Mouse (Mus musculus): ENCODE results near the gene Mogat1. TPM values are rescaled to one million over a fixed set of nuclear protein-coding genes. Genes with fewer than 3 reads are reported as not detected.
"Not testable (repeated sequence)": the region's sequence is repeated elsewhere in the genome, so short reads cannot be mapped to it uniquely, and the experiment has no call there.

Gene Mogat1
- total RNA-seq, 2 experiments from 2014 or later: not detected

DNA sequence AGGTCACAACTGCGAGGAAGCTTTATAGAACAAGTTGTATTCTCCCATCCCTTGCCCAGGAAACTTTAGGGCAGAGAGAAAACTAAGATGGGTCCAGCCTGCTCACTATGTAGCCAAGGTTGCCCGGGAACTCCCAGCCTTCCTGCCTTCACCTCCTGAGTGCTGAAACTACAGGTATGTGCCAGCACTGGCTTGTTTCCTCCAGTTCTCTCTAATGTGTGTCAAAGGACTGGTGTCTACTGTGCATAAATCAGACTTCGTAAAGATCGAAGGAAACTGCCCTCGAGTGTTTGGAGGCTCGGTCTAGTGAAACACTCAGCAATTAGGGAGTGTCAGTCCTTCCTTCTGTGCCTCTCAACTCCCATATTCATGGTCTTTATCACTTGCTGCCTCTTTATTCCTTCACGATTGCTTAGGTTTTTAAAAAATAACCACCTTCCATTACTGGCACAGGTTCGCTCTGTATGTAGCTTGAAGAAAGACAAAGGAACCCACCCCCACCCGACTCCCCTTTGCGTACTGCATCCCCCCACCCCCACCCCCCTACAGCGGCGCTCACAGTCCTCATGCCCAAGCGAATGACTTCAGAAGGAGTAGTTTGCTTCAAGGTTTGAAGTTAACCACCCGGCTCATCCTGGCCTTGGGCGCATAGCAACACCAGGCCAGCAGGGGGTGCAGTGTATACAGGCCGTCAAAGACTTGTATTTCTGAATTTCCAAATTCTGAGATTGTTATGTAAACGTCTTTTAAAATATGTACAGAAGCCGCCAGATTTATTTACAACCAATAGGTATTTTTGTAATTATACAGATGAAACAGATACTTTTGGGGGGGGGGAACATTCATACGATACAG, 25.7 kb downstream of the Mogat1 start:
- DNase-seq (ENCODE audit: low spot score in 2 of 2): peak; percentile 79 to 85

DNA sequence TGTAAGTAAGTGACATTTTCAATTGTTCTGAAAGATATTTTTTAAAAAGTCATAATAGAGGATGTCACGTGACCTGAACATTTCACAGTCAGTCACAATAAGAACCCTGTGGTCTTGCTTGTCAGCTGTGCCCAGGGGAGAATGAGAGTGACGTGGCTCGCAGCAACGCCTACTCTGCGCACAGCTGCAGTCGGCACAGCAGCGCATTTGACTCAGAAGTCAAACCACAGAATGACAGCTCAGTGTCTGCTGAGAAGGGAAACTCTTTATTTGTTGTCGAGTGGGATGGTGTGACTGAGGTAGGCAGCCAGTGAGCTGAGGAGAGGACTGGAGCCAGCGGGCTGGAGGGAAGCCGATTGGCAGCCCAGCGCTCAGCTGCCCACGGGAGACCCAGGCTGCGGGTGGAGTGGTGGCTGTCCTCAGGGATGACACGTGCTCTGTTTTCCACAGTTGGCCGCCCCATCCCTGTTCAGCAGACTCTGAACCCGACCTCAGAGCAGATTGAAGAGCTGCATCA, 26.8 kb downstream of the Mogat1 start:
- peak; percentile 72 to 77 for DNase-seq (ENCODE audit: low spot score in 2 of 2)

DNA sequence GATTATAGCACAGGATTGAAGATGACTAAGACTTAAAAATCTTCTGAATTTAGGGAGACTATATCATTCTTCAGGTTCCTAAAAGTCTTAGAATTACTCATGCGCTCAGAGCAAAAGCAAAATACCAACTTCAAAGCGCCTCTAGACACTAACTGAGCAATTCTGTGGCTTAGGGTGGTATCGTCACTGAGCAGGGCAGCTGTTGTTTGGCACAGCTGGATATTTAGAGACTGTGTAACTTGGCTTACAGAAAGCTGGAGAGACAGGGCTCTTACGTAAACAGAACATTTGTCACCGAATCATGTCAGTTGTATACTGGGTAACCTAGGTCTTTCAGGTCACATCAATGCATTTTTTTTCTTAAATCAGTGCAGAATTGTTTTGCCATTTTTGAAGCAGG, 27.6 kb downstream of the Mogat1 start:
- DNase-seq (ENCODE audit: low spot score in 2 of 2): no peak

DNA sequence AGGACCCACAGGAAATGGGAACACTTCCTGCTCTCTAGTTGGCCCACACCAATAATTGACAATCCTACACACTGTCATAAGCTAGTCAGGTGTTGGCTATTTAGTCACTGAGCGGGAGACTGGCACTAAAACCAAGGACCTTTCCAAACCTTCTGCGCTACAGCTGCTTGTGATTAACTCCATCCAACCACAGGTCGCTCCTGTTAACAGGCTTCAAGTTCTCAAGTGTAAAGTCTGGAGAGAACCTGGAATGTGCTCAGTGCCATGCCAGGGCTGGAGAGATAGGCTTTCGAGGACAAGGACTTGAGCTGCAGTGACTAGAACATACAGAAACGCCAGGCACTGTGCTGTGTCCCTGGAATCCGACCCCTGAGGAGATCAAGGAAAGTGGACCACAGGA, 28.4 kb downstream of the Mogat1 start:
- no peak for DNase-seq (ENCODE audit: low spot score in 2 of 2)

DNA sequence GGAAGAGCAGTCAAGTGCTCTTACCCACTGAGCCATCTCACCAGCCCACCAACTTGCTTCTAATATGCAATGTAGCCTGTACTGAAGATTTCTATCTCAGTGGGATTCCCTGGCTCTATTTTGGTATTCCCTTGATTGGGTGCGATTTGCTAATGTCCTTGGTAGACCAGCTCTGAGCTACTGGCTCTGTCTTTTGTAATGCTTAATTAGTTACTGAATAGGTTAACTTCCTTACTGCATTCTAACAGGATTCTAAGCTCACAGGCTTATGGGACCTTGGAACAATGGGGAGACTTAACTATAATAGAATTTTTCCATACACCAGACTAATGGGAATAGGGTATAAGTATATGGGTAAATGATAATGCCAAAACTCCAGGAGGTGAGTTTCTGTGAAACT, 32.8 kb downstream of the Mogat1 start:
- DNase-seq (ENCODE audit: low spot score in 2 of 2): not testable (repeated sequence)

DNA sequence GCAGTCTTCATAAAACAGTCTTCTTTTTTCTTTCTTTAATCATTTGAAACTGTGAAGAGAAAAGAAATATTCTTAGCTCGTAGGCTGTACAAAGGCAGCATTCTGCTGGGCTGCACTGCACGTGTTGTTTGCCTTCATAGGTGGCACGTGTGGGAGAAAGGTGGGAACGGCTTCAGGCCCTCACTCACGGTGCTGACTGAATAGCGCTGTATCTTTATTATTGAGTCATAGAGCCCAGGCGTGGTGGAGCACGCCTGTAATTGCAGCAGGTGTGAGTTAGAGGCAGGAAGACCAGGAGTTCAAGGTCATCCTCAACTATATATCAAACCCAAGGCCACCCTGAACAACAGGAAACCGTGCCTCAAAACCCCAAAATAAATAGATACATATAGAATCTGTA, 35.5 kb downstream of the Mogat1 start:
- DNase-seq (ENCODE audit: low spot score in 2 of 2): no peak

DNA sequence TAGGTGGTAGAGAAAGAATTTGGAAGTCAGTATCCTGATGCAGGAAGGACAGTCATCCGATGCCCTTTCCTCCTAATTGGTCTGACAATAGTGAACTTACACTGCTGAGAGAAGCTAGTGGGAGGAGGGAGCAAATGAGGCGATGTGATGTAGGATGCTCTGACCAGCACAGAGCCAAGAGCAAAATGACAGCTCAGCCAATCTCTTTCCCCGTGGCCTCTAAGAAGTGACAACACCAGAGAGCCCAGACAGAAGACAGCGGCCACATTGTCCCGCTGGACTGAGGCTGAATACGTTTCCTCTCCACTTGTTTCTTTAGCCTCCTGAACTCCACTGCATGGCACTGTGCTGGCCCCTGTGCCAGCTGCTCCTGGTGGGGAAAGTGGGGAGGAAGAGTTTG, 38.2 kb downstream of the Mogat1 start:
- DNase-seq (ENCODE audit: low spot score in 2 of 2): no peak

DNA sequence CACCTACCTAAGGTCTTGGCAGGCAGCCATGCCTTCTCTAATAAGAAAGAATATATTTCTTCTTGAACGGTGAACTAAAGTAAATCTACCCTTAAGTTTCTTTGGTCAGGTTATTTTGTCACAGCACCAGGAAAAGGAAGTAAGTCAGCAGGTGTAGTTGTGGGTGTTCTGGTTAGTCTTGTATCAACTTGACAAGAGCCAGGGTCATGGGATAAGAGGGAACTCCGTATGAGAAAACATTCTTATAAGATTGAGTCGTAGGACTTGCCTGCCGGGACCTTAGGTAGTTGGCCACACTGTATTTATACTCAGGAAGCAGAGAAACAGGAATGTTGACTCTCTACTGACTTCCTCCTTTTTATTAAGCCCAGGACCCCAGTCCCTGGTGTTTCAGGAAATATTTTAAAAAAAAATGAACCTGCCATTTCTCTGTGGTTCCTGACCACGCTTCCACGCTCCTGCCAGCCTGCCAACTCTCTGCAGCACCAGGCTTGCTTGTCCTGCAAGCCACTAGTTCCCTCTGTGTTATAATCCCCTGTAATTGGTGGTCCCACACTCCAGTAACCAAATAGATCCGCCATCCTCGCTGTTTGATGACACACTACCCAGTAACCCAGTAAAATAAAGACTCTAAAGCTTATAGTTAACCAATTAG, 43.3 kb downstream of the Mogat1 start:
- DNase-seq (ENCODE audit: low spot score in 2 of 2): no peak

DNA sequence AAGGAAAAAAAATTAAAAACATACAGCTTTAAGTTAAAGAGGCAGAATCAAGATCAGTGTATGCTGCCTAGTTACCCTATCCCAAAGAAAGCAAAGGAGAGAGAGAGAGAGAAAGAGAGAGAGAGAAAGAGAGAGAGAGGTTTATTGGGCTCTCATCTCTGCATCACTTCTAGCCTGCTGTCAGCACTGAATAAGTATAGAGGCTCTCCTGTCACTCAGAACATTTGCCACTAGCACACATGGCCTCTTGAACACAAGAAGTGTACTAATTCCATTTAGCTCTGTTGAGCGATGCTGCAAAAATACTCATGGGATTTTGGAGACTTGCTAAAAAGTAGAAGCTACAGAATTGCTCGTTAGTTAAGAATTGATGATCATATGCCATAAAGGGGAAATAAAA, 56.2 kb downstream of the Mogat1 start:
- no peak for DNase-seq (ENCODE audit: low spot score in 2 of 2)

DNA sequence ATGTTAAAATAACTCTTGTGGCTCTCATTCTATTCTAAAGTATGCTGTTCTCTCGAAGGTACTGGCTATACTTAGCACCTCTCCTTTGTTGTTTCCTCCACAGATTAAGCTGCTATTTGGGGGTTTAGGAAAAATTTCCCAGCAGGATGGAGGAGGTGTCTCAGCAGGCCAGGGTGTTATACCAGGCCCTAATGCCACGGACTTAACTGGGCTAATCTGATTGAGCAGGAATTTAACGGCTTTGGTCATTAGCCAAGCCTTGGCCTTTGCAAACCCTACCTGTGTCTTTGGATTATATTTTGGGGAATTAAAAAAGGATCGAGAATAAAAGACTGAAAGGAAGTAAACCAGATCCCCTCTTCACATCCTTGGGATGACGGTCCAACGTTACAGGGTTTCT, 56.6 kb downstream of the Mogat1 start:
- DNase-seq (ENCODE audit: low spot score in 2 of 2): no peak

DNA sequence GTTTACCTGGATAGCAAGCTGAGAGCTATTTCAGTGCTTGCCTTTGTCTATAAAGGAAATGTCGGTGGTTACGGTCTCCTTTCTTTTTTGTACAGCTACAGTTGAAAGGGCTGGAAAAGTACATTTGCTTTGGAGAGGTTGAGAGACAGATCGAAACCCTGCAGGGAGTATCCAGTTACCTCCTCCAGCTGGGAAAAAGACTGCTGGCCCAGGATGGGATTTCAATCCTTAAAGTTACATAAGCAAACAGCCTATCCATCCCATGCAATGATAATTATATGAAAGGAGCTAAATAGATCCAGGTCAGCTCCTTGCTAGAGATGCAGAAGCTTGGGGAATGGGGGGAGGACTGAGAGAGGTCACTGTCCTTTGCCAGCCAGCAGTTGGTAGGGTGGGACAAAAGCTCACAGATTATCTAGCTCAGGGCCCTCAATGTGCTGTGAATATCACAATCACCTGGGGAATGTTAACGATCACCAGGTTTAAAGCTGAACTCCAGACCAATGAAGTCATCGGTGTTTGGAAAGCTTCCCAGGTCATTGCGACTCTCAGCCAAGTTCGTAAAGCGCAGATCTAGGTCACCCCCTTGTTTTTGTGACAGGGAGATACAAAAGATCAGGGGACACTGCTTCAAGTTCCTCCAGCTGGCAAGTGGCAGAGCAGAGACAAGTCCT, 57.2 kb downstream of the Mogat1 start:
- peak in 1 of 2 experiments; percentile 45 for DNase-seq (ENCODE audit: low spot score in 2 of 2)

DNA sequence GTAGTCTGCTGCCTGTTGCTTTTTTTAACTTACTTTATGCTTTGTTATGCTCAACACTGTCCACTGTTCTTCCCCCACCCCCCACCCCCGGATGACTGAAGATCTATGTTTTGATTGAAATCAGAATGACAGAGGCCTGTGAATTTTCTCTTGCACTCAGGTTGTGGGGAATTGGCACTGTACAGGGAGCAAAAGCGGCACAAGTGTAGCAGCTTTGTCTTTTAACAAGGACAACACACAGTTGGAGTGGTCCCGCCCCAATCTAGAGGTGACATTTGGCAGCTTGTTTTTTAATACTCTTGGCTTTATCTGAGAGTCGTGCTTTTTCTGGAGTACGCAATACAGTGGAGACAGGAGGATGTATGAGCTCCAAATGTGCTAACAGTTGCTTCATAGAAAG, 58.8 kb downstream of the Mogat1 start:
- DNase-seq (ENCODE audit: low spot score in 2 of 2): peak in 1 of 2 experiments; percentile 23

DNA sequence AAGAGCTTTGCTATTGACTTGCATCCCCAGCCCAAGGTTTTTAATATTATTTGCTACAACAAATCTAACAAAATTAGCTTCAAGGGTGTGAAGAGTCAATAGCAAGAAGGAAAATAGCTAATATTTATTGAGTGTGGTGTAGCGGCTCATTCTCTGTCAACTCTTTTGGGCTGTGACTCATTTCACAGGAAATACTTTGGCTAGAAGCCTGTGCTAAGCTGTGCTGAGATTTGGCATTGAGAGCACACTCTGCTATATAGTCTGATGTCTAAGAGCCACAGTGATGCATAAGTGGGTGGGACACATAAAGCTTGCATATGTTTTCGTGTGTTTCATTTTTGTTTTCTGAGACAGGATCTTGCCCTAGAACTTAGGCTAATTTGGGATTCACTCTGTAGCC, 74.3 kb downstream of the Mogat1 start:
- no peak for DNase-seq (ENCODE audit: low spot score in 2 of 2)

DNA sequence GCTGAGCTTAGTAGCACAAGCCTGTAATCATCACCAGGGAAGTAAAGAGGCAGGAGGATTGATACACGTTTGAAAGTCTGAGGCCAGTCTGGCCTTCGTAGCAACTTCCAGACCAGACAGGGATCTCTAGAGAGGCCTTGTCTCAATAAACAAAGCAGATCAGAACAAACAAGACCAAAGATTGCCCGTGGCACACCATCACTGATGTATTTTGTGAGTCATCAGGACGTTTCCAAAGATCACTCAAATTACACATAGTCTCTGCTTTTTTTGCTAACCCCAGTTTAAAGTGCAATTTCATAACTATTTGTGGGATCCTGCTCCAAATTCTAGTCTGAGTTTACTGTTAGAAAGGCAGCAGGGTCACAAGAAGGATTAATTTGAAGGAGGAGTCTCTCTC, 76.2 kb downstream of the Mogat1 start:
- DNase-seq (ENCODE audit: low spot score in 2 of 2): no peak

Other genes starting within 250 kb of the Mogat1 start
- gene Sgpp2, start 200.6 kb upstream of the Mogat1 start, total RNA-seq (2021): 1 to 10 TPM; 2.1 to 4.1 TPM
- 10 to 100 TPM; 64.3 to 68.0 TPM for gene Farsb, start 22.1 kb upstream of the Mogat1 start, total RNA-seq (2021)
- gene BC035947, start 1.2 kb downstream of the Mogat1 start, total RNA-seq (2021): under 1 TPM; 0.14 to 0.17 TPM
- gene Acsl3, start 146.8 kb downstream of the Mogat1 start, total RNA-seq (2021): 100 to 1,000 TPM; 176 to 182 TPM
- gene Utp14b, start 147.0 kb downstream of the Mogat1 start, total RNA-seq (2021): 10 to 100 TPM; 25.6 to 25.7 TPM